Mouse (Mus musculus) liver, embryonic 12.5 days (tissue): ENCODE measurements around the gene Runx1. TPM values are rescaled to one million over a fixed set of nuclear protein-coding genes. Genes with fewer than 3 reads are reported as not detected.

ENCODE experiments used
- ATAC-seq: fragments of 200-750 bp; cut with Nextera tagmentation; 2 replicates; pipeline ENCODE4 v1.8.0; 2017; ENCODE audit warnings: moderate number of reproducible peaks, mild to moderate bottlenecking, moderate library complexity
- H3K27ac ChIP-seq: fragments of 300-500 bp; sonication (generic); 2 replicates; pipeline ENCODE4 v1.5.1; 2016; ENCODE audit warnings: mild to moderate bottlenecking
- H3K27me3 ChIP-seq: fragments of 300-500 bp; sonication (generic); replicated peaks from 2 replicates; pipeline ENCODE4 v1.6.1; 2016; ENCODE audit warnings: mild to moderate bottlenecking, moderate library complexity
- H3K36me3 ChIP-seq: fragments of 300-500 bp; sonication (generic); 2 replicates; pipeline ENCODE4 v1.6.1; 2016; ENCODE audit warnings: mild to moderate bottlenecking, moderate library complexity
- H3K4me1 ChIP-seq: fragments of 300-500 bp; sonication (generic); 2 replicates; pipeline ENCODE4 v1.6.1; 2016
- H3K4me2 ChIP-seq: fragments of 300-500 bp; sonication (generic); 2 replicates; pipeline ENCODE4 v1.6.1; 2016; ENCODE audit warnings: mild to moderate bottlenecking, moderate library complexity
- H3K4me3 ChIP-seq: fragments of 300-500 bp; sonication (generic); 2 replicates; pipeline ENCODE4 v1.5.1; 2016; ENCODE audit warnings: mild to moderate bottlenecking, moderate library complexity
- H3K9ac ChIP-seq: fragments of 300-500 bp; sonication (generic); 2 replicates; pipeline ENCODE4 v1.6.1; 2016; ENCODE audit warnings: mild to moderate bottlenecking, moderate library complexity
- H3K9me3 ChIP-seq: fragments of 300-500 bp; sonication (generic); replicated peaks from 2 replicates; pipeline ENCODE4 v1.6.1; 2016; ENCODE audit warnings: mild to moderate bottlenecking, moderate library complexity
- WGBS: fragments of 180-500 bp; shearing (Covaris S2); methylation state at CpG from one replicate; pipeline ENCODE4 v1.1.7; 2016; ENCODE audit not compliant: insufficient replicate concordance; 5-methylcytosine and 5-hydroxymethylcytosine counted together
- polyA plus RNA-seq: library from polyadenylated mRNA; unstranded; fragments of >200 nt; fragmentation: Nextera tagmentation; extraction: Ambion mirVana; gene quantifications from 2 replicates; pipeline ENCODE4 v1.2.1, GENCODE M21; 2016

The Runx1 gene
- polyA plus RNA-seq, 1 experiment from 2014 or later, result 11.7 TPM

GRCm38 (mm10) chr16:92694496-92695106 lies 131.3 kb downstream of the Runx1 start:
- no peak overlapping the region for H3K27ac ChIP-seq

GRCm38 (mm10) chr16:92690759-92691158 lies 135.2 kb downstream of the Runx1 start:
- H3K4me3 ChIP-seq, result no peak overlapping the region
- H3K27ac ChIP-seq, result no peak overlapping the region
- H3K27me3 ChIP-seq, result peaks cover 7% of the 10 kb centered on the region; the same call in 1 of the 2 replicates
- no peaks in the 10 kb centered on the region for H3K9me3 ChIP-seq
- no peak for ATAC-seq
- H3K9ac ChIP-seq, result no peak overlapping the region
- 30% methylated on average over 7 of the region's 7 CpGs for WGBS
- peaks cover 49% of the 10 kb centered on the region for H3K36me3 ChIP-seq
- H3K4me1 ChIP-seq, result peaks cover 55% of the 10 kb centered on the region
- no peak overlapping the region for H3K4me2 ChIP-seq

More at GRCm38 (mm10) chr16:92694496-92695106, 131.3 kb downstream of the Runx1 start:
- no peaks in the 10 kb centered on the region for H3K9me3 ChIP-seq
- H3K9ac ChIP-seq, result peak overlapping the region; percentile 93
- WGBS, result 5% methylated on average over 16 of the region's 19 CpGs
- peaks cover 14% of the 10 kb centered on the region for H3K36me3 ChIP-seq
- H3K27me3 ChIP-seq, result peaks cover 16% of the 10 kb centered on the region; the same call in 1 of the 2 replicates
- H3K4me1 ChIP-seq, result peaks cover 85% of the 10 kb centered on the region
- ATAC-seq, result no peak
- H3K4me3 ChIP-seq, result peak overlapping the region; percentile 80
- peak overlapping the region; percentile 100 for H3K4me2 ChIP-seq

- Histone ChIP-seq H3K36me3 (peaks cover 62% of the 10 kb centered on the region), H3K4me1 (peaks cover 37% of the 10 kb centered on the region), H3K9me3 (no peaks in the 10 kb centered on the region), H3K27me3 (no peaks in the 10 kb centered on the region), H3K9ac (no peak overlapping the region), H3K27ac (no peak overlapping the region), H3K4me3 (no peak overlapping the region), H3K4me2 (no peak overlapping the region)
- ATAC-seq, result no peak
- 91% methylated on average over 21 of the region's 21 CpGs for WGBS
These were observed 137.0 kb downstream of the Runx1 start for GRCm38 (mm10) chr16:92688941-92689340.

GRCm38 (mm10) chr16:92686978-92687377 lies 139.0 kb downstream of the Runx1 start:
- 84% methylated on average over 10 of the region's 10 CpGs for WGBS
- Histone ChIP-seq H3K27me3 (no peaks in the 10 kb centered on the region), H3K36me3 (peaks cover 73% of the 10 kb centered on the region), H3K4me2 (no peak overlapping the region), H3K9ac (no peak overlapping the region), H3K4me3 (no peak overlapping the region), H3K27ac (no peak overlapping the region), H3K9me3 (no peaks in the 10 kb centered on the region), H3K4me1 (peaks cover 17% of the 10 kb centered on the region)
- no peak for ATAC-seq

GRCm38 (mm10) chr16:92685766-92686315 lies 140.1 kb downstream of the Runx1 start:
- Histone ChIP-seq H3K4me2 (no peak overlapping the region), H3K36me3 (peaks cover 74% of the 10 kb centered on the region), H3K4me3 (no peak overlapping the region), H3K9ac (no peak overlapping the region), H3K27ac (no peak overlapping the region), H3K4me1 (peaks cover 7% of the 10 kb centered on the region), H3K9me3 (no peaks in the 10 kb centered on the region), H3K27me3 (no peaks in the 10 kb centered on the region)
- 56% methylated on average over 6 of the region's 6 CpGs for WGBS
- ATAC-seq, result no peak

GRCm38 (mm10) chr16:92684423-92685211 lies 141.3 kb downstream of the Runx1 start:
- Histone ChIP-seq H3K9ac (no peak overlapping the region), H3K4me1 (no peaks in the 10 kb centered on the region), H3K9me3 (no peaks in the 10 kb centered on the region), H3K4me3 (no peak overlapping the region), H3K27ac (no peak overlapping the region), H3K4me2 (no peak overlapping the region), H3K36me3 (peaks cover 66% of the 10 kb centered on the region), H3K27me3 (no peaks in the 10 kb centered on the region)
- 80% methylated on average over 21 of the region's 21 CpGs for WGBS
- no peak for ATAC-seq

GRCm38 (mm10) chr16:92676630-92677029 lies 149.3 kb downstream of the Runx1 start:
- H3K4me1 ChIP-seq, result no peaks in the 10 kb centered on the region
- 84% methylated on average over 5 of the region's 5 CpGs for WGBS
- H3K4me3 ChIP-seq, result no peak overlapping the region
- no peak for ATAC-seq
- no peaks in the 10 kb centered on the region for H3K27me3 ChIP-seq
- peaks cover 65% of the 10 kb centered on the region for H3K36me3 ChIP-seq
- no peak overlapping the region for H3K4me2 ChIP-seq
- no peak overlapping the region for H3K9ac ChIP-seq
- no peaks in the 10 kb centered on the region for H3K9me3 ChIP-seq
- no peak overlapping the region for H3K27ac ChIP-seq

GRCm38 (mm10) chr16:92675677-92676076 lies 150.3 kb downstream of the Runx1 start:
- ATAC-seq, result no peak
- 79% methylated on average over 8 of the region's 8 CpGs for WGBS
- no peak overlapping the region for H3K27ac ChIP-seq
- peaks cover 73% of the 10 kb centered on the region for H3K36me3 ChIP-seq
- no peak overlapping the region for H3K4me3 ChIP-seq
- no peaks in the 10 kb centered on the region for H3K9me3 ChIP-seq
- H3K4me1 ChIP-seq, result no peaks in the 10 kb centered on the region
- no peaks in the 10 kb centered on the region for H3K27me3 ChIP-seq
- no peak overlapping the region for H3K9ac ChIP-seq
- no peak overlapping the region for H3K4me2 ChIP-seq

GRCm38 (mm10) chr16:92674916-92675450 lies 151.0 kb downstream of the Runx1 start:
- Histone ChIP-seq H3K36me3 (peaks cover 73% of the 10 kb centered on the region), H3K9ac (no peak overlapping the region), H3K27me3 (no peaks in the 10 kb centered on the region), H3K4me3 (no peak overlapping the region), H3K27ac (no peak overlapping the region), H3K4me2 (no peak overlapping the region), H3K9me3 (no peaks in the 10 kb centered on the region), H3K4me1 (no peaks in the 10 kb centered on the region)
- WGBS, result 80% methylated on average over 11 of the region's 11 CpGs
- ATAC-seq, result no peak

GRCm38 (mm10) chr16:92674121-92674816 lies 151.7 kb downstream of the Runx1 start:
- no peak overlapping the region for H3K4me3 ChIP-seq
- no peak for ATAC-seq
- no peaks in the 10 kb centered on the region for H3K27me3 ChIP-seq
- H3K27ac ChIP-seq, result no peak overlapping the region
- peaks cover 66% of the 10 kb centered on the region for H3K36me3 ChIP-seq
- no peaks in the 10 kb centered on the region for H3K9me3 ChIP-seq
- H3K4me2 ChIP-seq, result no peak overlapping the region
- no peak overlapping the region for H3K9ac ChIP-seq
- H3K4me1 ChIP-seq, result no peaks in the 10 kb centered on the region
- 84% methylated on average over 18 of the region's 18 CpGs for WGBS

- Histone ChIP-seq H3K9ac (no peak overlapping the region), H3K4me3 (no peak overlapping the region), H3K27me3 (no peaks in the 10 kb centered on the region), H3K4me1 (peaks cover 4% of the 10 kb centered on the region; the same call in 1 of the 2 replicates), H3K27ac (no peak overlapping the region), H3K4me2 (no peak overlapping the region), H3K36me3 (peaks cover 79% of the 10 kb centered on the region), H3K9me3 (no peaks in the 10 kb centered on the region)
- no peak for ATAC-seq
These were observed 157.1 kb downstream of the Runx1 start for GRCm38 (mm10) chr16:92668807-92669206.
